Mouse (Mus musculus) spleen, adult 2 months (tissue): ENCODE measurements around the gene Slc25a34. TPM values are rescaled to one million over a fixed set of nuclear protein-coding genes. Genes with fewer than 3 reads are reported as not detected.

Experiments
- DNase-seq, 2 experiments: peaks; one replicate each; pipeline versions ENCODE4 v3.0.0 to v3.0.0-alpha.2; 2012 to 2021; ENCODE audit warnings: low spot score in 2 of 2, low read depth in 1 of 2
- H3K27ac ChIP-seq: fragments of 200-500 bp; 2 replicates; pipeline ENCODE4 v1.5.1; 2012; ENCODE audit warnings: low read length, inconsistent platforms; ENCODE audit not compliant: insufficient read depth
- H3K27me3 ChIP-seq: fragments of 200-500 bp; 2 replicates; pipeline ENCODE4 v1.6.1; 2012; ENCODE audit warnings: mild to moderate bottlenecking, moderate library complexity, low read length, inconsistent platforms; ENCODE audit not compliant: control insufficient read depth, insufficient read depth
- H3K36me3 ChIP-seq: fragments of 200-500 bp; 2 replicates; pipeline ENCODE4 v1.6.1; 2012; ENCODE audit warnings: mild to moderate bottlenecking, low read length, inconsistent platforms; ENCODE audit not compliant: control insufficient read depth, insufficient read depth
- H3K4me1 ChIP-seq: fragments of 200-500 bp; 2 replicates; pipeline ENCODE4 v1.6.1; 2011; ENCODE audit warnings: inconsistent platforms; ENCODE audit not compliant: control insufficient read depth, insufficient read depth, insufficient read length
- H3K4me3 ChIP-seq: fragments of 200-500 bp; 2 replicates; pipeline ENCODE4 v1.5.1; 2011; ENCODE audit warnings: mild to moderate bottlenecking, inconsistent platforms; ENCODE audit not compliant: insufficient read depth, insufficient read length; ENCODE audit errors: extremely low read depth
- CTCF ChIP-seq: fragments of 200-500 bp; IDR thresholded peaks from 2 replicates; pipeline ENCODE4 v1.5.1; 2011; ENCODE audit warnings: mild to moderate bottlenecking, inconsistent platforms; ENCODE audit not compliant: insufficient read depth, insufficient read length, insufficient replicate concordance; ENCODE audit errors: extremely low read depth
- POLR2A ChIP-seq: fragments of 200-500 bp; IDR thresholded peaks from 2 replicates; pipeline ENCODE4 v1.6.1; 2011; ENCODE audit warnings: low read depth, low read length, inconsistent platforms
- WGBS: fragments of 180-500 bp; shearing (Covaris S2); methylation state at CpG from one replicate; pipeline ENCODE4 v1.1.7; 2018; 5-methylcytosine and 5-hydroxymethylcytosine counted together
- polyA plus RNA-seq: library from polyadenylated mRNA; depleted of rRNA; stranded (reverse); fragments of >200 nt; gene quantifications from 2 replicates; pipeline ENCODE4 v1.2.3, GENCODE M21; 2012

Gene Slc25a34
- polyA plus RNA-seq, 1 experiment: 0.43 TPM

GRCm38 (mm10) chr4:141621297-141621696, 2.3 kb downstream of the Slc25a34 start:
- WGBS: 90% methylated on average over 8 of the region's 8 CpGs
- Histone ChIP-seq H3K36me3 (peaks cover 2% of the 10 kb centered on the region), H3K4me3 (no peak overlapping the region)

GRCm38 (mm10) chr4:141619299-141619883, 4.2 kb downstream of the Slc25a34 start:
- no peak for DNase-seq
- 62% methylated on average over 9 of the region's 9 CpGs for WGBS
- Histone ChIP-seq H3K27ac (no peak overlapping the region), H3K4me1 (peaks cover 9% of the 10 kb centered on the region), H3K4me3 (peak overlapping the region; percentile 12; the same call in 1 of the 2 replicates), H3K36me3 (no peaks in the 10 kb centered on the region), H3K27me3 (no peaks in the 10 kb centered on the region; the same call in 1 of the 2 replicates)
- TF ChIP-seq CTCF: no peak
- no peak for TF ChIP-seq POLR2A

More at GRCm38 (mm10) chr4:141621297-141621696, 2.3 kb downstream of the Slc25a34 start:
- Histone ChIP-seq H3K27me3 (no peaks in the 10 kb centered on the region; the same call in 1 of the 2 replicates), H3K27ac (no peak overlapping the region), H3K4me1 (peaks cover 14% of the 10 kb centered on the region)
- no peak for DNase-seq
- TF ChIP-seq CTCF (no peak), POLR2A (no peak)

- Histone ChIP-seq H3K4me3 (peak within 1 kb of the TSS; percentile 41; the same call in 1 of the 2 replicates), H3K36me3 (no peaks in the 10 kb centered on the region), H3K4me1 (peaks cover 9% of the 10 kb centered on the region), H3K27ac (0 out of 2 replicates have a peak within 1 kb of the TSS, but pooled peaks have one; percentile 7), H3K27me3 (no peaks in the 10 kb centered on the region; the same call in 1 of the 2 replicates)
- 10% methylated on average over 20 of the region's 20 CpGs for WGBS
- DNase-seq: peak; percentile 45 to 58
- peak; percentile 84; the same call in 1 of the 2 replicates for TF ChIP-seq CTCF
- no peak for TF ChIP-seq POLR2A
These were observed 4.9 kb downstream of the Slc25a34 start, which contains the start of gene Tmem82 for GRCm38 (mm10) chr4:141618565-141619243. Tmem82 (minus strand) TSS chr4:141618633.

- 15% methylated on average over 22 of the region's 22 CpGs for WGBS
- TF ChIP-seq CTCF: no peak
- TF ChIP-seq POLR2A: no peak
- H3K27ac ChIP-seq: no peak overlapping the region
- DNase-seq: no peak
- peak overlapping the region; percentile 41; the same call in 1 of the 2 replicates for H3K4me3 ChIP-seq
- no peaks in the 10 kb centered on the region for H3K36me3 ChIP-seq
- H3K27me3 ChIP-seq: no peaks in the 10 kb centered on the region; the same call in 1 of the 2 replicates
- H3K4me1 ChIP-seq: peaks cover 9% of the 10 kb centered on the region
These were observed 5.6 kb downstream of the Slc25a34 start for GRCm38 (mm10) chr4:141617863-141618564.

GRCm38 (mm10) chr4:141617299-141617698, 6.3 kb downstream of the Slc25a34 start:
- Histone ChIP-seq H3K4me3 (peak overlapping the region; percentile 41; the same call in 1 of the 2 replicates), H3K36me3 (no peaks in the 10 kb centered on the region), H3K4me1 (peaks cover 9% of the 10 kb centered on the region), H3K27ac (no peak overlapping the region), H3K27me3 (no peaks in the 10 kb centered on the region; the same call in 1 of the 2 replicates)
- peak; percentile 68; the same call in 1 of the 2 replicates for TF ChIP-seq CTCF
- no peak for TF ChIP-seq POLR2A
- peak; percentile 35 to 66 for DNase-seq
- 4% methylated on average over 20 of the region's 20 CpGs for WGBS

GRCm38 (mm10) chr4:141616811-141617210, 6.8 kb downstream of the Slc25a34 start:
- no peak for TF ChIP-seq CTCF
- H3K4me3 ChIP-seq: no peak overlapping the region
- H3K4me1 ChIP-seq: peaks cover 9% of the 10 kb centered on the region
- DNase-seq: no peak
- 82% methylated on average over 6 of the region's 6 CpGs for WGBS
- H3K36me3 ChIP-seq: no peaks in the 10 kb centered on the region
- no peaks in the 10 kb centered on the region; the same call in 1 of the 2 replicates for H3K27me3 ChIP-seq
- no peak overlapping the region for H3K27ac ChIP-seq
